Mouse (Mus musculus) gastrocnemius, postnatal 36 days (tissue): Measurements from ENCODE around the gene Afap1. TPM values are rescaled to one million over a fixed set of nuclear protein-coding genes. Genes with fewer than 3 reads are reported as not detected.

Experiments used
- DNase-seq, 2 experiments: peaks; one replicate each; pipeline ENCODE4 v3.0.0; 2022
- intact Hi-C: fragments of 180-260 bp; cut with DNase I; formaldehyde crosslinking; loops from one replicate; pipeline ENCODE4 v1.15.1; 2025
- total RNA-seq, 2 experiments: library from RNA; stranded (reverse); gene quantifications; 2 replicates each; pipeline ENCODE4 v1.2.3; 2021

Afap1 gene
- total RNA-seq, 2 experiments from 2014 or later = 6.3 to 6.9 TPM

GRCm38 (mm10) chr5:36022361-36022760 lies 129.2 kb downstream of the Afap1 start:
- intact Hi-C loops = no loop called here
- DNase-seq = no peak

GRCm38 (mm10) chr5:36024003-36024685 lies 131.0 kb downstream of the Afap1 start:
- no peak for DNase-seq
- intact Hi-C loops = no loop called here

GRCm38 (mm10) chr5:36025076-36025475 lies 132.0 kb downstream of the Afap1 start:
- intact Hi-C loops = no loop called here
- DNase-seq = no peak

- intact Hi-C loops = loop anchor here (2.0 kb wide), 1 partner anchor 189 kb away; no protein-coding TSS in a partner anchor
- no peak for DNase-seq
These were observed 140.7 kb downstream of the Afap1 start for GRCm38 (mm10) chr5:36033531-36034426.

DNA sequence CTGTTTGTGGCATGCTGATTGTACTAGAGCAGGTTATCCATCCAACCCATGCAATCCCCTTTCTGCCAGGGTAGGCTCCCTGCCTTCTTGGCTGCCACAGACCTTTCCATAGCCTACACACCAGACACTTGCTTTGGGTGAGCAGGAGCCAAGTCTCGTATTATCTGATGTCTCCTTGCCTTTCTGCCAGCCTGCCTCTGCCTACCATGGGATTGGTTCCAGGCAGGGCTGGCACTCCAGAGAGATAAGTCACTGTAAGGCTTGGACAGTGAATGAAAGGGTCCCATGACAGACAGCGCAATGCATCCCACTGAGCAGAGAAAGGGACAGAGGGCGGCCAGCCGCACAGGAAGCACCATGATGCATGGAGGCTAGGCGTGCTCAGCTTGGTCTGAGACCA lies 146.5 kb downstream of the Afap1 start:
- intact Hi-C loops = loop anchor here (5.0 kb wide), 3 partner anchors 88 to 358 kb away; partner anchors contain the start of gene Sorcs2
- no peak for DNase-seq

GRCm38 (mm10) chr5:36040398-36041235 lies 147.5 kb downstream of the Afap1 start:
- intact Hi-C loops = no loop called here
- peak; percentile 31 to 44 for DNase-seq

GRCm38 (mm10) chr5:36041236-36041562 lies 148.1 kb downstream of the Afap1 start:
- intact Hi-C loops = no loop called here
- DNase-seq = no peak

DNA sequence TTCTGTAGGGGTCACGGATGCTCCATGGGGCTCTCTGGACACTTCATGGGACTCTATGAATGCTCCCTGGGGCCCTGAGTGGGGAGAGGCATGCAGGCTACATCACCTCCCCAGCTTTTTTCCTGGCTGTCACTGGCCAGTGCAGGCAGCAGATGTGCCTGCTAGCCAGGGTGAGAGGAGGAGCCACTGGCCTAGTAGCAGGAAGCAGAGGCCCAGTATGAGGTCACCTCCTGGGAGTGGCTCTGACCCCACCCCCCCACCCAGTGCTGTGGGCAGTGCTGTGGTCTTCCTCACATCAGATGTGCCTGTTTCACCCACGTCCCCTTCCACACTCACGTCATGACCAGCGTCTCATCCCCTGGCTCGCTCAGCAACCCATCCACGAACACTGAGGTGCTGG lies 148.6 kb downstream of the Afap1 start:
- intact Hi-C loops = no loop called here
- no peak for DNase-seq

- intact Hi-C loops = no loop called here
- DNase-seq = no peak
These were observed 150.0 kb downstream of the Afap1 start for GRCm38 (mm10) chr5:36043154-36043553.

Other genes starting within 250 kb of the Afap1 start
- 10 to 100 TPM; 39.4 to 40.5 TPM for gene Htra3, start 213.5 kb upstream of the Afap1 start, total RNA-seq
- 1 to 10 TPM; 2.0 to 3.2 TPM for gene Sh3tc1, start 153.3 kb upstream of the Afap1 start, total RNA-seq
- gene Ablim2, start 135.4 kb upstream of the Afap1 start, total RNA-seq = 10 to 100 TPM; 36.6 to 37.1 TPM